Mouse (Mus musculus): ENCODE measurements around the gene Zfp689.

GRCm38 (mm10) chr7:127437724-127438123 lies 11.2 kb downstream of the Zfp689 start:
- TF ChIP-seq HCFC1 (IDR thresholded peaks at IDR 0.05; ENCODE audit: borderline replicate concordance, insufficient read depth, low read length) (no peak), ZC3H11A (IDR thresholded peaks at IDR 0.05; ENCODE audit: borderline replicate concordance, low read depth, low read length) (peak; percentile 36; the same call in 1 of the 2 replicates), ZNF384 (IDR thresholded peaks at IDR 0.05; ENCODE audit: low read depth, low read length) (no peak)

All from ES-E14 (cell line).